Mouse (Mus musculus) embryo, embryonic 9.5 days (tissue): ENCODE measurements around the gene Tchhl1.

Experiments used
- DNase-seq: peaks from one replicate; pipeline ENCODE4 v3.0.0-alpha.2; 2017; ENCODE audit errors: extremely low spot score

The Tchhl1 gene

DNA sequence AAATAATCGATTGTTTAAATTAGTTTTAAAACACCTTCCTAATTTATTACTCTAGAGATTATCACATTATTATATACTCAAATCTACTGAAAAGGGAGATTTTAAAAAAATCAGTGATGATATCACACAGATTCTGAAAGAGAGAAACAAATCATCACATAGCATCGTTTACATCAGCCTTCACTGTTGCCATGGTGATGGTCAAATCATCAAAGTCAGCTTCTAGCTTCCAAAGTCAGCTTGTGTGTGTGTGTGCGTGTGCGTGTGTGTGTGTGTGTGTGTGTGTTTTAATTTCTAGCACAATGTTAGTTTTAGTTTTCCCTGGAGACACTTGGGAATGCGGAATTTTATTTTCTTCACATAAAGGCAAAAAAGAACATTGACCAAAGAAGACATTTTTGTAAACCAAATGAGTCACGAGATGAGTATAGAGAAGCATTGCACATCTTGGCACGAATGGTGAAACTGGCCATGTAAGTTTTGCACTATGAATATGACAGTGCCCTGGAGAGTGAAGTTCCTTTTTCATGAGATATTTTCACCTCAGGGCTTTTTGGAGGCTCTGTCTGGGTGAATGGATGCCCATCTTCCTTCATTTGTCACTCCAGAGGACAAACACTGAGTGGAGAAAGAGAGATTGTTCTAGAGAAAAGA lies 36.1 kb downstream of the Tchhl1 start:
- no peak for DNase-seq

DNA sequence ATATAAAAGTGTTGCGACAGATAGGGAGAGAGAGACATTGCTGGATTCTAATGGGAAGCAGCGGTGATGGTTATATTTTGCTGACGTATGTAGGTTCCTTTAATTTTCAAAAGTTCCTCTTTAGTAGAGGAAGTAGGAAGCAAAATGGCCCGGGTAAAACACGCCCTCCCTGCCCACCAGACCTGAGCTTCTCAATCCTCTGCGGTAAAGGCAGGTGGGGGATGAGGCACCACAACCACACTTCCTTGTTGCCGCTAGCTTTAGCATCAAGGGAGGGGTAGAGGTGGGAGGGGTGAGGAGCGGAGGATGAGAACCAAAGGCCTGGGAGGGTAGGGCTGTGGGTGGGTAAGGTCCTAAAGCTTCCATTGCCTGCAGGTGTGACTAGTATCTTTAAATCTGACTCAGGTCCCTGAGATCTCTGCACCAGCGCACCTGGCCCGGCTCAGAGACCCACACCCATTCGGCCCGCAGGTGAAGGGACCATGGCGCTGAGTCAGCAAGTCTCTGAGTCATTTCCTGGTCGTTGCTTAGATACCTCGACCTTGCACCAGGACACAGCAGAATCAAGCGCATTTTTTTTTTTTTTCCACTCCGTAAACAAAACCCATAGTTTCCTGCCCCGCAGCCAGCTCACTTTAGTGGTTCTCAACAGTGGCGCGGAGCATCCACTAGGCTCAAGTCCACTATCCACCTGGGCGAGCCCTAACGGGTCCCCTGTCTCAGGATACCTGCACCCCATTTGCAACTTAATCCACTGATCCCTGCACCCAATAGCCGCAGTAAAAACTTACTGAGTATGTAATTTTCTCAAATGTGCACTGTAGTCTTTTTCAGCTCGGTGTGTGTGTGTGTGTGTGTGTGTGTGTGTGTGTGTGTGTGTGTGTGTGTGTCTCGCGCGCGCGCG lies 37.7 kb downstream of the Tchhl1 start:
- DNase-seq: no peak

DNA sequence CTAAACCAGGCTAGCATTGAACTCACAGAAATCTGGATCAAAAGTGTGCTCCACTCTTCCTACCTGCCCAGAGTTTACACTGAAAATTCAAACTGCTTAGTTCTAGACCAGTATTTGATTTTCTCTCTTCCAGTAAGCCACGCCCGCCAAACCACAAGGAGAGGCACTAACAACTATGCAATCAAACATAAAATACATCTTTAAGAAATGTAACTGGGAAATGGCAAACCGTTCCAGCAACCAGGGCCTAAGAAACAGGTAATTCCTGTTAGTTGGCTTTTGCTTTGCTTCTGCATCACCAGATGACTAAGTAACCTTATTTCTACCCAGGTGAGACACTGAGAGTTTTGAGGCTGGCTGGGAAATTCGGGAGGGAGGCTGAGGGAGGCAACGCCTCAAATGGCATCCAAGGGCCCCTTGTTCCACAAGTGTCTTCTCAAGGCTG lies 38.3 kb downstream of the Tchhl1 start:
- DNase-seq: no peak

DNA sequence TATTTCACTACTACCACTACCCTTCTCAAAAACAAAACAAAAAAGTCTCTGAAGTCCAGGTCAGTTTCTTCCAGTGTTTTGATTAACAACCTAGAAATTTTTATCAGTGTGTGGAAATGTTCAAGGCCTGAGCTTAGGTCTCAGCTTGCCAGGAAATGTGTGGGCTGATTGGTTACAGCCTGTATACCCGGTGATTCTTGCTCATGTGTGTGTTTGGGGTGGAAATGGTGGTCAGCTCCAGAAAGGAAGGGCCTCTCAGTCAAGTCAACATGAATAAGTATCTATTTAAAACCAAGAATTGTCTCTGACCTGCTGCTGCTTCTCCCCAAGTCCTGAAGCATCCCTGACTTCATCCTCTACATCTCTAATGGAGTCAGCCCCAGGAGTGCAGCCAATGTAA lies 40.7 kb downstream of the Tchhl1 start:
- no peak for DNase-seq

DNA sequence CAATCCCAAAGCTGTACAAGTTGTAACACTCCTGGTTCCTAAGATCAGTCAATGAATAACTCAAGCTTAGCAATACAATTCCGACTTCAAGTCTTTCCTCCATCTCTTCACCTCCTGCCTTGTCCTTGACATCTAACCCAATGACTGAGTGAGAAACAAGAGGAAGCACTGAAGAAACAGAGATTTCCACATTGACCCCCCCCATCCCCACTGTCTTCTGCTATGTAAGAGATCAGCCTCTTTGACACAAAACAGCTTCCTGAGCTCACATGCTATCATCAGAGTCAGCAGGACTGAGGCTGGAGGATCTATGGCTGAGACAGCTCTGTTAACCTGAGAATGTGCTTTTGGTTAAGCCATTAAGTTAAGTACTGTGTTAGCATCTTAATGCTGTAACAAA lies 42.5 kb downstream of the Tchhl1 start:
- no peak for DNase-seq

DNA sequence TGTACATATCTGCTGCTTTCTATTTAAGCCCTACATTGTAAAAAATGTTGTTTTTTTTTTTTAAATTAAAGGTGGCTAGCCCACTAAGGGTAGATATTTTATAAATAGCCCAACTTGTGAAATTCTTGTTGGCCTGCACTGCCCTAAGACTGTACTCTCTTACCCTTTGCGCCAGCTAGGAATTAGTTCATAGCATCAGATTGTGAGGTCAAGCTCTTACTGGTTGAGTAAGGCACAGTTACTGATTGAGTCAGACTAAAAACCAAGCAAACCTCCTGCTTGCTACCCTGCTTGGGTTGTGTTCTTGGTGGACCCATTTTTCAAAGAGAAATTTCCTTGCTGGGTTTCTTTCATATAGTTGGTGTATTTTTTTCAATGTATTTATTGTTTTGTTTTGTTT lies 43.2 kb downstream of the Tchhl1 start:
- no peak for DNase-seq

DNA sequence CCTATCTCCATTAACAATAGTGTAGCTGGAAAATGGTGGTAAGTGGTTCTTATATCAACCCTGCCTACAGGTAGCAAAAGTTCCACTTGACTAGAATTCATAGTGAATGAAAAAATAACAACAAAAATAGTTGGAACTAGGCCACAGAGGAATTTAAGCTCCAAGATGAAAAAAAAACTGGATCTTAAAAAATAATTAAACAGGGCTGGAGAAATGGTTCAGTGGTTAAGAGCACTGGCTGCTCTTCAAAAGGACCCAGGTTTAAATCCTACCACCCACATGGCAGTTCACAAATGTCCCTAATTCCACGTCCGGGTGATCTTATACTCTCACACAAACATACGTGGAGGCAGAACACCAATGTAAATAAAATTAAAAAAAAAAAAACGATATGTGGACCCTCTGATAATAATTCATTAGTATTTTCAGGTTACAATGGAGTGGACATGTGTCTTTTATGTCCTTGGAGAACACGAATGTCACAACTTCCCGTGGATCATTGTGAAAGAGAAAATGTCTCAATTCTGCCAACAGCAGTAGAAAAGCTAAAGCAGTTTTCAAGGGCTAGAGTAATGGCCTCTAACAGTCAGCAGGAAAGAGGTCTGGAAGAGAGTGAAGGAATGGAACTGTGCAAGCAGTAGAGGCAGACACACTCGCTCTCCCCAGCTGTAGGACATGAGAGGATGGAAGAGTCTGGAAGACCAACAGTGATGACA lies 44.0 kb downstream of the Tchhl1 start:
- no peak for DNase-seq

DNA sequence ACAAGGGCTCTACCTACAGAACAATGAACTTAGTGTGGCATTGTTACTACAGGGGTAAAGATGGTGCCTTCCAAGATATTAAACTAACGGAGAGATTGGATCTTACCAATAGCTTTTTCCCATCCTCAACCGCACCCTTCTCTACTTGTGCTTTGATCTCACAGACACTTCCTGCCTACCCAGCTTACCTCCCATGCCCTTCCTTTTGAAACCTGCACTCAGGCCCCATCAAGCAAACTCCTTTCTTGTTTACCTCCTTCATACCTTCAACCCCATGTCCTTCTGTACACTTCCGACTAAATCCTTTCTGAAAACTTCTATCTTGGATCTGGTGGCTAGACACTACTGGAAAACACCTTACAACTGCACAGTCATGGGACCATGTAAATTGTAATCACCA lies 46.1 kb downstream of the Tchhl1 start:
- no peak for DNase-seq

DNA sequence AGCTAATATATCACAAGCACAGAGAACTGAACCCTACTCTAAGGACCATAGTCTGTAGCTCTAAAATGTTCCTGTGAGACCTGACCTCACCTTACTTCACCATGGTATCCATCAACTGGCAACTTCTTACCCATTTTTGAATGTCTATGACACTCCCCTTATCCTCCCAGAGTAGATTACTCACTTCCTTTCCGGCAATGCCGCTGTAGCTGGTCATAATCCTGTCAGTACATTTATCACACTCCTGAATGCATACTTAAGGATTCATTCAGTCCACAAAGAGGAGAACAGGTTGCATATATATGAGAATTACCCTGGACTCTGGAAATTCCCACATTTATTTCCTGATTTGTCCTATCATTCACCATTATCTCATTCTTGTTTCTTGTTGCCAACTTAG lies 48.8 kb downstream of the Tchhl1 start:
- DNase-seq: no peak

DNA sequence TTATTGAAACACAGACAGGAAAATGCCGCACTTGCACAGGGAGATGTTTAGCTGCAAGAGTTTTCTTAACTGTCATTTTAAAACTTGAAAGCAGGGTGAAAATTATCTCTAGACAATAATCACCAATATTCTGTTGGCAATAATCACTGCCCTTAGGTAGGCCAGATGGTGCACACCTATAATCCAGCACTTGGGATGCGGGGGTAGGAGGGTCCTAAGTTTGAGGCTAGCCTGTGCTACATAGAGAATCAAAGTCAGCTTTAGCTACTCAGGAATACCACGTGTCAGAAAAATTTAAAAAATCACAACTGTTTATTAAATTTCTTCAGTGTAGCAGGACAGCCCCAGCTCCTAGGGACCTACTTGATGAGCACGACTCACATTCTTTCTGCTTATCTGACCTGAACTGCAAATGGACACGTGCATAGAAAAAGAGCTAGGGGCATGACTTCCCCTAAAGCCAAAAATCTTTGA lies 51.3 kb downstream of the Tchhl1 start:
- no peak for DNase-seq

DNA sequence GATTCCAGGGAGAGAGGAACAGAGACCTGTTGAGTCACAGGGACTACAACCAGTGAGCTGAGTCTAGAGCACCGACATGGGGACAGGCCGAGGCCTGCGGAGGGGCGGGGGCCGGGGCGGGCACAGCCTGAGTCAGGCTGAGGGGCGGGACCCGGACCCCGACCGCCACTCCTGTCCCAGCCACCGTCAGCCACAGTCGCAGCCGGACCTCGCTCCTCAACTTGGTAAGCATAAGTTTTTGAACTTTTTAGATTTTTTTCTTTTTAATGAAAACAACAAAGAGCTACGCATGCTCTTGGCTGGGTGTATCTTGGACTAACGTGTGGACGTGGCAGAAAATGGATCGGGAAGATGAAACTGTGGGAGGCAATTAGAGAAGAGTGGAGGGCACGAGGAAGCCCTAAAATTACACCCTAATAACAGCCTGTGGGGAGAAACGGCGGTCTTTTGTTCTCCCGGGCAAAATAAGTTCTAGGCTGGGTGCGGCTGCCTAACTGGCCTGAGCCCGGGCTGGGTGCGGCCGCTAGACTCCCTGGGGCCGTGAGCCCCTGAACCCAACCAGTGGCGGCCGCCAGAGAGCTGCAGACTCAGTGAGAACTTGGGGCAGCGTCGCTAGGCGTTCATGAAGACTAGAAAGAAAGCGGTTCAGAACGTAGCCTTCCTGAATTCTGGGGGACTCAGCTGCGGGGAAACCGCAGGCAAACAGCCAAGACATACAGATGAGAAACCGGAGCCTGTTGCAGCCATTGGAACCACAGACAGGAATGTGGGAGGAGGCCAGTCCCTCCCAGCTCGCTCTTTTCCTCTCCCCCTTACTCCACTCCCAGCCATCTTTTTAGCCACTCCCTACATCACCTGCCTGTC lies 52.0 kb downstream of the Tchhl1 start, which contains the start of gene S100a11:
Gene S100a11, plus strand, starts transcription at position 159 of the 864 bp plus-strand sequence.
- DNase-seq: peak; percentile 68
